Mouse (Mus musculus): ENCODE measurements around the gene Pik3ca.

The Pik3ca gene

DNA sequence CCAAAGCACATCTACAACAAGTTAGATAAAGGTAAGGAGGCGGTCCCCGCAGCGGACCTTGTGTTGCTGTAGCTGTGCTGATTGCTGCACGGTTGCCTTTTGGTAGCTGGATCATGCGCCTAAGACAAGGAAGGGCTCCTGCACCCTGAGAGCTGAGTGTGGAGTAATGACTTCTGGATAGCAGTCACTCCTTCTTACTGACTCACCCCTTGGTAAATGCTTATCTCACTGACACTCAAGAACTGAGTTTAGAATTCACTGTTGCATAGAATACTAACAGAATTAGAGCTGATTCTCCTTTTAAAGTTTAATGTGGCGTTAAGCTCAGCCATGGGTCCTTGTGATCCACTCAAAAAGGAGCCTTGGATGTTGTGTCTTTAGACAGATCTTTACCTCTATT lies 39.8 kb downstream of the Pik3ca start:
- in situ Hi-C loops (cut with MboI, MseI) = loop anchor here (10.0 kb wide), 1 partner anchor 1042 kb away; no protein-coding TSS in a partner anchor

DNA sequence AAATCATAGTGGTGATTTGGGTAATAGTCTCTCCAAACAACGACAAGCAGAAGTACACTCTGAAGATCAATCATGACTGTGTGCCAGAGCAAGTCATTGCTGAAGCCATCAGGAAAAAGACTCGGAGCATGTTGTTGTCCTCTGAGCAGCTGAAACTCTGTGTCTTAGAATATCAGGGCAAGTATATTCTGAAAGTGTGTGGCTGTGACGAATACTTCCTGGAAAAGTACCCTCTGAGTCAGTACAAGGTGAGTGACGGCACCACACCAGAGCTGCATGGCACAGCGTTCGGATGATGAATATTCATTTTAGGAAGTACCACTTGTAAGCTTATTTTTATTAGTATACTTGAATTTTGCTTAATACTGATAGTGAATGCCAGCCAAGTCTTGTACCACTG lies 40.3 kb downstream of the Pik3ca start:
- in situ Hi-C loops (cut with MboI, MseI) = loop anchor here (10.0 kb wide), 1 partner anchor 1043 kb away; no protein-coding TSS in a partner anchor

DNA sequence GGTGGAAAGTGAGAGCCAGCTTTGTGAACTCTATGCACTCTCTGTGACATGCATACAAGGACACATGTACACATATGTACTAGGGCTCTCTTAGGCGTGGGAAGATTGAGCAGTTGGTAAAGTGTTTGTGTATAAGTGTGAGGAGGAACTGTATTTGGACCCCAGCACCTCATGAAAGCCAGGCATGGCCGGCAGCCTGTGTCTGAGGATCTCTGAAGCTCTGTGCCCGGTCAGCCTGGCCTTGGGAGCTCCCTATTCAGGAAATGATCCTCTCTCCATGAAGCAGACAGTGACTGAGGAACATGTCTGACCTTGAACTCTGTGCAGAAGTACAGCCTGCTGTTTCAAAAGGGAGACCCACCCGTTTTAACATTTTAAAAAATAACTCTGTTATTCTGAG lies 41.2 kb downstream of the Pik3ca start:
- in situ Hi-C loops (cut with MboI, MseI) = loop anchor here (10.0 kb wide), 1 partner anchor 1044 kb away; no protein-coding TSS in a partner anchor

DNA sequence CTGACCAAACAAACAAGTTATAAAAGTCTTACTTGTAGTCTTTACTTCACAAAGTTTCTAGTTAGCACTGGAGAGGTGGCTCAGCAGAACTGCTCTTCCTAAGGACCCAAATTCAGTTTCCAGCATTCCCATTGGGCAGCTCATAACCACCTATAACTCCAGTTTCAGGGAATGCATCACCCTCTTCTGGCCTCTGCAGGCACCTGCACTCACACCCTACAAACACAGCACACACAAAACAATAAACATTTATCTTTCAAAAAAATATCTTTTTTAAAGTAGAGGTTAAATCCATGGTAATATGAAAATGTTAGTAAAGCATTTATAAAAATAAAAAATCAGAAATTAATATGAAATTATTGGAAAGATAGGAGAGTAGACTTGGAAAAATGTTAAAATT lies 44.2 kb downstream of the Pik3ca start:
- in situ Hi-C loops (cut with MboI, MseI) = no loop called here

DNA sequence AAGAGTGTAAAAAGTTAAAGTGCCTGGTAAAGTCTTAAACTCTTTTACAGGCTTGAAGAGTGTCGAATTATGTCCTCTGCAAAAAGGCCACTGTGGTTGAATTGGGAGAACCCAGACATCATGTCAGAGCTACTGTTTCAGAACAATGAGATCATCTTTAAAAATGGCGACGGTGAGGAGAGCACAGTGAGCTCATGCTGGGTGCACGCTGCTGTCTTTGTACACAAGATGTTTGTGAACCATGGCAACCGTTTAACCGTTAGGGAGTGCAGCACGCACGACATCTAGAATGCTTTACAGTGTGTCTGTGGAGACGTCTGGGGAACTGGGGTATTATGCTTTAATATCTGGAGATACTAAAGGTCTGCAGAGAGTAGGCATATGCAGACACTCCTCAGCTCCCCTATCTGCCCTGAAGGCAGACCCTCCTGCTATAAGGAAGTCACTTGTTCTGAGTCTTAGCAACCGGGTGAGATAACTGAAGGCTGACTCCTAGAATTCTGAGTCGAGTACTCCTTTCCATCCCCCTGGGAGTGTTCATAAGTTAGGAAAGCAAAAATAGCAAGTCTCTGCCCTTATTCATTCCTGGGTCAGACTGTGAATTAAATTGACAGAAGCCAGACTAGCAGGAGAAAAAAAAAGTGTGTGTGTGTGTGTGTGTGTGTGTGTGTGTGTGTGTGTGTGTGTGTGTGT lies 57.0 kb downstream of the Pik3ca start:
- in situ Hi-C loops (cut with MboI, MseI) = no loop called here

DNA sequence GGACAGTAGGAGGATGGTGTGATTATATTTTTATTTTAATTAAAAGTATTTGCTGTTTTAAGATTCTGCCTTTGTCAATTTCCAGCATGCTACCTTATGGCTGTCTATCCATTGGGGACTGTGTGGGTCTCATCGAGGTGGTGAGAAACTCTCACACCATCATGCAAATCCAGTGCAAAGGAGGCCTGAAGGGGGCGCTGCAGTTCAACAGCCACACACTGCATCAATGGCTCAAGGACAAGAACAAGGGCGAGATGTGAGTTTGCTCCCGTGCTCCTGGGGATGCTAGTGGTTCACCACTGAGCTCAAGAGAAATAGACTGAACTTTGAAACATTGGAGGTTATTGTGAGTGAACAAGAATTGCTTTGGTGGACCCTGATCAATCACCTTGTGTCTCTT lies 62.3 kb downstream of the Pik3ca start:
- in situ Hi-C loops (cut with MboI, MseI) = no loop called here

DNA sequence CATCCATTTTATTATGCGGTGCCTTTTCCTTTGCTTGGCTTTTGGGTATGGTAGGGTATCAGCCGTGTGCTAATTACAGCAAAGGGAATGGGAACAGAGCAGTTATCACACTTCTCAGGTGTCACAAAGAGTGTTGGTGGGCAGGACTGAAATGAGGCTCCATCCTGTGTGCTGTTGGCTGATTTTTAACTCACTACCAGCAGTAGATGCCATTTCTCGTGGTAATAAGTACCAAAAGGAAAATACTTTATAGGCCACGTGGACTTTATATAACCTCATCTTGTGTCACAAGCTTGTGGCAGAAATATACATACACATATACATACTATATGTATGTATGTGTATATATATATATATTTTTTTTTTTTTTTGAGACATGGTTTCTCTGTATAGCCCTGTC lies 69.8 kb downstream of the Pik3ca start:
- in situ Hi-C loops (cut with MboI, MseI) = no loop called here

DNA sequence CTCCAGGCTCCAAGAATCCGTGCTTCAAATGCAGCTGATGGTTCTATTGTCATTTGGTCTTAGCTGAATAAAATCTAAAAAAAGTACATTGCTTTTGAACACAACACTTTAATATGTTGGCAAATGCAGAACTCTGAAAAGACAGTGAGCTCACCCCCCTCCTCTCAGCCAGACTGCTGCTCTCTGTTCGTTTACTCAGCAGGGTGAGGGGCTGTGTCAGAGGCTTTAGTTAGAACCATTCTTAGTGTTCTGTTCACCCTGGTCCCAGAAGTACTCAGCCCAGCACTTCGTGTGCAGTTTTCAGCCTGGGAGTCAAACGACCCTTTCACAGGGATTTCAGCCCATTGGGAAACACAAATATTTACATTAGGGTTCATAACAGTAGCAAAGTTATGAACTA lies 70.9 kb downstream of the Pik3ca start:
- in situ Hi-C loops (cut with MboI, MseI) = no loop called here

DNA sequence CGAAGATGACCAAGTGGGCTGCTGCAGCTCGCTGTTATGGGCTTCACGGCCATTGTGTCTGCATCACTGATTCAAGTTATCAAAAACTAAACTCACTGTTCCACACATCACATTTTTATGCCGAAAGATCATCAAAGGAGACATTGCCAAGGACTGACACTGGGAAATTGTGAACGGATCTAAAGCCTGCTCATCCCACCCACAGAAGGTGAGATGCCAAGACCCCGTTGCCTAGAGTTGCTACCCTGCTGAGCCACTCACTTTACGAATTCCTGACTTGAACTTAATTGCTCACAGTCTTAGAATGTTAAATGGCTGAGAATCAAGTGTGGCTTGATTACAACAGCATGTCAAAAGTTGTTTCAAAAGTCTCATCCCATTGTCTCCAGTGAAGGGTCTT lies 73.0 kb downstream of the Pik3ca start:
- in situ Hi-C loops (cut with MboI, MseI) = no loop called here

DNA sequence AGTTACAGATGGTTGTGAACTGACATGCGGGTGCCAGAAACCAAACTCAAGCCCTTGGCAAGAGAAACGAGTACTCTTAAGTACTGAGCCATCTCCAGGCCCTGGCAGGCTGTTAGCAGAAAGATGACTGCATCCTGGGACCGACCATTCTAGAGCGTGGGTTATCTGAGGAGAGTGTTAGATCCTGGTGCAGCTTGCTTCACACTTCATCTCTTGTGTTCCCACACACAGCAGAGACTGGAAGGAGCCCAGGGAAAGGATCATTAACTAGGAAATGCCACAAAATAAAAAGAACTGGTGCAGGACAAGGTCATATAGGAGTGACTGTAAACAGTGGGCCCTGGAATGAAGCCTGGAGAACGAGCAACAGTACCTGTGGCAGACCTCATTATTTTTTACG lies 73.6 kb downstream of the Pik3ca start:
- in situ Hi-C loops (cut with MboI, MseI) = no loop called here

DNA sequence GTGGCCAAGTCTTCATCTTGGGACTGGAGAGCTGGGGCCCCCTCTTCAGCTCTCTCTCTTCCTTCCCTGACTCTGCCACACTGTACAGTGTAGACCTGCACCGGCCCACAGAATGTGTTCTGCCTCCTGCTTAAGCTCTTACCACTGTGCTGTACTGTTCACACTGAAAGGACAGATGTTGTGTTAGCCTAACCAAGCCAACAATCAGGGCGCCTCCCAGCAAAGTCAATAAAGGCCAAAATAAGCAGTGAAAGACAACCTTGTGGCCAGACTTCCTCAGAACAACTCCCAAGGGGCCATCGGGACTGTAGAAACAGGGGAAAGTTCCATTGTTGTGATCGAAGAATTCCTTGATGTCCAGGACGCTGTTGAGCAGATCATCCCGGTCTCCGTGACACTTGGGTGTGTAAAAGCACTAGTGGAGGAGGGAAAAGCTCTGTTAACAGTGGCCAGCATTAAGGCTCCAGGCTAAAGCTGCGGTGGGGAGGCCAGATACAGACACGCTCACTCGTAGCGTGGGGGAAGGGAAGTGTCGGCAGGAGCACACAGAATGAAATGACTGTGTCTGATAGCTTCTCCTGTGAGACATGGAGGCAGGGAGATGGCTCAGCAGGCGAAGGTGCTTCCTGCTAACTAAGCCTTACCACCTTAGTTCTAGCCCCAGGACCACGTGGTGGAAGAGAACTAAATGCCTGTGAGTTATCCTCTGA lies 74.9 kb downstream of the Pik3ca start:
- in situ Hi-C loops (cut with MboI, MseI) = no loop called here

DNA sequence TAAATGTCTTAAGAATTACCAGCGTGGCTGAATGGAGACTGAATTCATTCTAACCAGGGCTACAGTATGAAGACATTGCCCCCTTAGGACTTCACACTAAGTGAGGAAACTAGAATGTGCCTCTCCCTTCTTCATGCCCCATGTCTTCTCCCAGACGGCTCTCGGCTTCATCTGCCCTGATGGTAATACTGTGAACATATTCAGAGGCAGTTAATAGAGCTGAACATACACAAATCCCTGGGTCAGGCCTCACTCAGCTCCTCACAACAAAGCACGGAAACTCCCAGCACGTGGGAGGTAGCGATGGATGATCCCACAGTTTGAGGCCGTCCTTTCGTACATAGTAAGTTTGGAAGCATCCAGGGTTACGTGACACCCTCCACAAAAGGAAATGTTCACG lies 75.7 kb downstream of the Pik3ca start:
- in situ Hi-C loops (cut with MboI, MseI) = no loop called here

DNA sequence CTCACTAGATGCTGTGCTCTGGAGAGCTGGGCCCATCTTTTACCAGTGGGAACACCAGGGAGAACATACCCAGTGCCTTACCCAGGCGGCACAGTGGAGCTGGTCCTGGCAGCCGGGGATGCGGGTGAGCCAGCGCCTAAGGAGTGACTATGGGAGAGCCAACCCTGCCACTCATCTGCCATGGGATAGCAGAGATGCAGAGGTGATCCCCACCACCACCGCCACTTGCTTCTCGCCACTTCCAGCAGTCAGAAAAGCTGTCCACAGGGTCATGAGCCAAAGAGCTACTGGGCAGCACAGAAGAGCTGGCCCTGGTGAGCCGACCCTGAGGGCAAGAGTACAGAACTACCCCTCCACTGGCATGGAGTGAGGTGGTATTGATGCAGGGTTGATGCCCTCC lies 82.5 kb downstream of the Pik3ca start:
- in situ Hi-C loops (cut with MboI, MseI) = loop anchor here (10.0 to 25.0 kb wide), 2 partner anchors 293 to 485 kb away; no protein-coding TSS in a partner anchor

DNA sequence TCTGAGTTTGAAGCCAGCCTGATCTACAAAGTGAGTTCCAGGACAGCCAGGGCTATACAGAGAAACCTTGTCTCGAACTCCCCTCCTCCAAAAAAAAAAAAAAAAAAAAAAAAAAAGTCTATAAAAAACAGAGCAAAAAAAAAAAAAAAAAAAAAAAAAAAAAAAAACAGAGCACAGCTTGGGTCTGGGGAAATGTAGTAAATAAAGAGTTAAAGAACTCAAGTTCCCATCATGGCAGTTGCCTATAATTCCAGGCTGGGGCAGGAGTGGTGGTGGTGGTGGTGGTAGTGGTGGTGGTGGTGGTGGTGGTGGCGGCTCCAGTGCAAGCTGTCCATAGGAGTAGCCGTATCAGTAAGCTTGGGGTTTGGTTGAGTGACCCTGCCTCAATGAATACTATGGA lies 85.6 kb downstream of the Pik3ca start:
- in situ Hi-C loops (cut with MboI, MseI) = loop anchor here (10.0 to 25.0 kb wide), 2 partner anchors 296 to 488 kb away; no protein-coding TSS in a partner anchor

DNA sequence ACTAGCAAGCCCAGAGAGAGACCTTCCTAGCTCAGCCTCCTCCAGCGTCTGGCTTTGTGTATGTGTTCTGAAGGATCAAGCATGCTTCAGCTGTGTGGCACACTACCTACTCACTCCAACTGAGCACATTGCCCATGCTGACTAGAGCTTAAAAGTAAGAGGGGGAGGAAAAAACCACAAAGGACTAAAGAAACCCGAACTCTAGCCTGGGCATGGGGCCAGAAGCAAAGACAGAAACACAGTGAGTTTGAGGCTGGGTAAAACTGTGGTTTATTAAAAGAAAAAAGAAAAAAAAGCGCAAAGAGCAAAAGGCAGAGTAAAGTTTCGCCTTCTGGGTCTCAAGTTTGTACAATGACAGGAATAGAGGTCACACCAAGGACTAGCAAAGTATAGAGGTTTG lies 89.1 kb downstream of the Pik3ca start:
- in situ Hi-C loops (cut with MboI, MseI) = loop anchor here (5.0 to 25.0 kb wide), 3 partner anchors 114 to 492 kb away; no protein-coding TSS in a partner anchor

DNA sequence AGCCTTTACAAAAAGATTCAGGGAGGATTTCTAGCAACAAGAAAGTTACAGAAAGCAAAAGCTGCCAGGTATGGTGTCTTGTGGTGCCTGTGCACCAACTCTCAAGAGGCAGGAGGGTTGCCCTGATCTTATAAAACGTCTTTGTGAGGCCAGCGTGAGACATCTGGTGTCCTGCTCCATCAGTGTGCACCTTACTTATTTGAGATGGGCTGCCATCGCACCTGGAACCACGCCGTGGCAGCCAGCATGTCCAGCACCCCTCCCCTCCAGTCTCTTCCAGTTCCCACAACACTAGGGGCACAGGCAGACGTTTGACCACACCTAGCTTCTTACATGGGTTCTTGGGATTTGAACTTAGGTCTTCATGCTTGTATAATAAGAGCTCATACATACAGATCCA lies 90.7 kb downstream of the Pik3ca start:
- in situ Hi-C loops (cut with MboI, MseI) = loop anchor here (5.0 to 25.0 kb wide), 3 partner anchors 116 to 493 kb away; no protein-coding TSS in a partner anchor

DNA sequence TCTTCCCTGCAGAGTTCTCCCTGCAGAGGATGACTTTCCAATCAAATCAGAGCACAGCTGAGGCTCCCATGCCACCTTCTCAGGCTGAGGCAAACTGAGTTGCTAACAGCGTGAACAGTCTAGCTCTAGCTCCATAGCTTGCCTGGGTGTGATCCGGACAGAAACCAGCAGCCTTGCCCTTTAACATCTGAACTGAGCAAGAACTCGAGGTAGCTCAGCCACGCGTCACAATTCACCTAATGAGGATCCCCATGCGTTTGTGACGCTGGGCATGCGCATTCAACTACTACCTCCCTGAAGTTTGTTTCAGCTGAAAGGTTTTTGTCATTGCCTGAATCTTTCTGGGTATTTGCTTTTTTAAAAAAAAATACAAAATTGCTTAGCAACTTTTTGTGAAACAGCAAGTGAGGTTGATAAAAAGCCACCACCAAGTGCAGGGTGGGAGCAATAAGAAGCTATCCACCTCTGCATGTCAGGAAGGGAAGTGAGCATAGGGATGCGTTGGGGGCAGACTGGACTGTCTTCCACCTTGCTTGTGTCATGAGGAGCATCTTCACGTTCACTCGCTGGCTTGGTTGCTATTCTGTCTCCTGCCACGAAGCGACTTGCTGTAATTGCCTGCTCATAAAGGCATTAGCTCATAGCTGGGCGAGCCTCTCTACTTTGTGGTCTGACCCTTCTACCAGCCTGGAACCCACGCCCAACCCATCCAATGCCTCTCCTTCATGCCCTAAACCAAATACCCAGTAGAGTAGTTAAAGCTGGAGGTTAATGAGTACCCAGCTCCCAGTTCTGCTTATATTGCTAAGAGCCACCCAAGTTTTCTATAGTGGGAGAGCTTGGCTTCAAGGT lies 92.8 kb downstream of the Pik3ca start:
- in situ Hi-C loops (cut with MboI, MseI) = loop anchor here (25.0 kb wide), 1 partner anchor 303 kb away; no protein-coding TSS in a partner anchor

DNA sequence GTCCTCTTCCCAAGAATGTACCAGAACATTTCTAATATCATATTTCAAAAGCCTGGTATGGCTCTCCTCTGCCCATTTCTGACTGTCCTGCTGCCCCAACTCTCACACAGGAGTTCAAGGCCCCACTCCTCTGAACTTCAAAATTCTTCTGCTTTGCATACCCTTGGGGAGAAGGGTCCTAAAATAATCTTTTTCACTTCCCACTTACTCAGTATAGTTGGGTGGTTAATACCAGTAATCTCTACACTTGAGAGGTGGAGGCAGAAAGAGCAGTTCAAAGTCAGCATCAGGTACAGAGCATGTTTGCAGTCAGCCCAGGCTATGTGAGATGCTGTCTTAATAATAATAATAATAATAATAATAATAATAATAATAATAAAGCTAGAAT lies 93.5 kb downstream of the Pik3ca start:
- in situ Hi-C loops (cut with MboI, MseI) = loop anchor here (25.0 kb wide), 1 partner anchor 304 kb away; no protein-coding TSS in a partner anchor

DNA sequence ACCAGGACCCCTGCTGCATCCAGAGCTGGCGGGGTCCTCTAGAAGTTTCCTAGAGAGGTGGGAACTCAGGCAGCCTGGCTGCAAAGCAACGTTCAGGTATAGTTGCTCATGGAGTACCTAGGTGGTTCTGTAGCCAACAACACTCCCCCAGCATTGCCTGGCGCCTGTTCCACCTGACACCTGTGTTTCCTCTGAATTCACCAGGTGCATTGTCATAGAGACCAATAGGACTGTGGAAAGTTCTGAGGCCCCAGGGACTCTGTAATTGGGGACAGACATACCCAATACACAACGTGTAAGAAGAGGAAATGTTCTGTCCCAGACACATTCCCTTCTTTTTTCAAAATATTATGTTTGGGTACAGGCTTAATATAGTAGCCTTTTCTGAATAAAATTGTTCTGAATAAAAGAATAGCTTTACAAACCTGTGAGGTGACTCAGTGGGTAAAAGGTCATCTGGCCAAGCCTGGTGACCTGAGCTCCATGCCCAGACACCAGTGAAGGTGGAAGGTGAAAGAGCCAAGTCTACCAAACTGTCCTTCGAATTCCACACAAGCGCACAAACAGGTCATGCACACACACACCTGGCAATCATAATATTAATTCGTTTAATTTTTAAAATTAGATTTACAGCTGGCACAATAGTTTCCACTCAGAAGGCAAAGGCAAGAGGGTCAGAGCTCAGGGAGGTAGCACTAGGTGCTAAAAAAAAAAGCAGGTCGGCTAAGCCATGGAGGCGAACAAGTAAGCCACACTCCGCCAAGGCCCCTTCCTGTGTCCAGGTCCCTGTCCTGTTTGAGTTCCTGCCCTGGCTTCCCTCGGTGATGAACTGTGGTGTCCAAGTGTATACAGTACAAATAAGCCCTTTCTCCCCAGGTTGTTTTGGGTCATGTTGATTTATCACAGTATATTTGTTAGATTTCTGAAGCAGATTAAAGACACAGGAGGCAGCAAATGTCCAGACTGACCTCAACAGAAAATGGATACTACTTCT lies 94.9 kb downstream of the Pik3ca start, which contains the start of gene Kcnmb3:
TSS of gene Kcnmb3 (minus strand) at position 135 of the 994 bp plus-strand sequence.
- in situ Hi-C loops (cut with MboI, MseI) = loop anchor here (25.0 kb wide), 1 partner anchor 305 kb away; no protein-coding TSS in a partner anchor

DNA sequence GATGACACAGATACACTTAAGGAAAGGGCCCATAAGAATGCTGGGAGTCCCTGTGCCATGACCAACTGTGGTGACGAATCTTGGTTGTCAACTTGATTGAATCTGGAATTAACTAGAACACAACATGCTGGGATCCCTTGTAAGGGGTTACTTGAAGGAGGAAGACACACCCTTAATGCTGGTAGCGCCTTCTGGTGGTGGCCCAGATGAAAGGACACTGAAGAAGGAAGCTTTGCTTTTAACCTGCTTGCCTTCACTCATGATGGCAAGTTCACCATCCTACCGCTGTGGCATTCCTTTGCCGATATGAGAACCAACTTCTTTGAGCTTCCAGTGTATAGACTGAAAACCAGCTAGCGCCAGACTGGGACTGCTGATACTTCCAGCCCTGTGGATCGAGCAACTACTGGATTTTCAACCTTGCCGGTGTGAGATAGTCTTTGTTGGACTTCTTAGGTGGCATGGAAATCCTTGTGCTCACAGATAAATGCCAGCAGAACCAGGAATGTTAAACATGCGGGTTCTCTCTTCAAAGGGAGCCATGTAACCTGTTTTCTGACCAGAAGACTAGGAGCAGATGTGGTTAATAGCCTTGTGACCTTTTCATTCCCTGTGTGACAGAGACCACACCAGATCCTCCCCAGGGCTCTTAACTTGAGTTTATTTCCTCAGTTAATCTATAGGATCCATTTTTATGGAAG lies 97.1 kb downstream of the Pik3ca start:
- in situ Hi-C loops (cut with MboI, MseI) = loop anchor here (25.0 kb wide), 1 partner anchor 307 kb away; no protein-coding TSS in a partner anchor
